Mouse (Mus musculus) lung, postnatal 25 days (tissue): Measurements from ENCODE around the gene Vmn1r178.
"Not testable (repeated sequence)": the region's sequence is repeated elsewhere in the genome, so short reads cannot be mapped to it uniquely, and the experiment has no call there.

Experiments used
- DNase-seq: peaks from one replicate; pipeline ENCODE4 v3.0.0; 2022; ENCODE audit warnings: low spot score

Vmn1r178 gene

DNA sequence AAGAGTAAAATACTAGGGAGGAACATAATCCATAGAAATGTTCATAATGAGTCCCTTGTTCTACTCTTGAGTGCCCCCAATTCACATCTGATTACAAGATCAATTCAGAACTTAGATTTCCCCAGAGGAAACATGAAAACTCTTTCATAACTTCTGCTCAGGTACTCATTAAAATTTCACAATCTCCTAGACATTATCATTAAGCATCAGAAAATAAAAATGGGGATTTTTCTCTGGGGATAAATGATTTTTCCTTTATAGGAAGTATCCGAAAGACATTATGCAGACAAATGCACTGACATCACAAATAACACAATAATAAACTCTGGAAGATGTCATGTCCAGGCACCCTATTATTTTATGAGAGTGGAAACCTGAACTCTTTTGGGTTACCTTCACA is at the start of gene Vmn1r178:
TSS of gene Vmn1r178 (plus strand) at position 301 of the 400 bp plus-strand sequence.
- DNase-seq: no peak

DNA sequence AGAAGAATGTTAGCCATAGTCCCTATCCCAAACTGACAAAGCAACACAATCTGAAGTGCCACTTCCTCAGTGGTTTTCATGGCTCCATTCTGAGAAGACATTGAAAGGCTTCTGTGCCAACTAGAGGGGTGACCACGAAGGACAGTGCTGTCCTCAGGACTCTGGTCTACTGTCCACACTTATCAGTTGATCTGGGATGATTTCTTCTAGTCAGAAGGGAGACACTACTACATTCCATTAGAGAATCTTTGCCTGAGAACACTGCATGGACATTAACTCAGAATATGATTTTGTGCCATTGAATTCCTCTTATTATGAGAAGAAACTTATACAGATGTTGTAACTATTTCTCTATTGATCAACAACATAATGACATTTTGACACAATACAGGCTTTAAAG is 25.5 kb upstream of the Vmn1r178 start, which contains the start of gene Vmn1r177:
TSS of gene Vmn1r177 (minus strand) at position 101 of the 400 bp plus-strand sequence.
- DNase-seq: not testable (repeated sequence)

DNA sequence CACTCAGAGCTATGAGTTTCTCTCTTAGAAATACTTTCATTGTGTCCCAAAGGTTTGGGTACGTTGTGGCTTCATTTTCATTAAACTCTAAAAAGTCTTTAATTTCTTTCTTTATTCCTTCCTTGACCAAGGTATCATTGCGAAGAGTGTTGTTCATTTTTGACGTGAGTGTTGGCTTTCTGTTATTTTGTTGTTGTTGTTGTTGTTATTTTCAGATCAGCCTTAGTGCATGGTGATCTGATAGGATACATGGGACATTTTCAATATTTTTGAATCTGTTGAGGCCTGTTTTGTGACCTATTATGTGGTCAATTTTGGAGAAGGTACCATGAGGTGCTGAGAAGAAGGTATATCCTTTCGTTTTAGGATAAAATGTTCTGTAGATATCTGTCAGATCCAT is 14.9 kb upstream of the Vmn1r178 start:
- DNase-seq: not testable (repeated sequence)

DNA sequence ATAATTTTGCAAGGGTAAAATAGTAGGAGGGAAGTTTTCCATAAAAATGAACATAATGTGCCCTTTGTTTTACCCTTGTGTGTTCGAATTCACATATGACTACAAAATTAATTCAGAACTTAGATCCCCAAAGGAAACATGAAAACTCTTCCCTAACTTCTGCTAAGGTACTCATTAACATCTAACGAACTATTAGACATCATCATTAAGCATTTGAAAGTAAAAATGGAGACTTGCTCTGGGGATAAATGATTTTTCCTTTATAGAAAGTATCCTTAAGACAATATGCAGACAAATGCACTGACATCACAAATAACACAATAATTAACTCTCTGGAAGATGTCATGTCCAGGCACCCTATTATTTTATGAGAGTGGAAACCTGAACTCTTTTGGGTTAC is 34.9 kb downstream of the Vmn1r178 start, which contains the start of gene Vmn1r179:
TSS of gene Vmn1r179 (plus strand) at position 301 of the 400 bp plus-strand sequence.
- DNase-seq: no peak
